Mouse (Mus musculus) granulocyte monocyte progenitor cell, adult 5-6 weeks (primary cell): ENCODE measurements around the gene Specc1l. TPM values are rescaled to one million over a fixed set of nuclear protein-coding genes. Genes with fewer than 3 reads are reported as not detected.
A peak's percentile ranks its signal among the peaks of the same experiment; 100 is the strongest.

ENCODE experiments used
- ATAC-seq: replicated peaks from 2 replicates; pipeline ENCODE4 v1.8.0; 2016; ENCODE audit warnings: mild to moderate bottlenecking, moderate TSS enrichment, inconsistent platforms; ENCODE audit not compliant: poor library complexity, severe bottlenecking
- total RNA-seq, 2 experiments: library from RNA; stranded (forward) in 1 of 2; stranded (reverse) in 1 of 2; fragments of 200-712, 200-1000 nt in 1 of 2; fragments of >200 nt in 1 of 2; fragmentation: Nextera tagmentation in 1 of 2; gene quantifications; 2 replicates each; pipeline ENCODE4 v1.2.3; 2014 to 2017

Specc1l gene
- total RNA-seq, 2 experiments from 2014 or later = 25.4 to 26.3 TPM

- peak; percentile 87 for ATAC-seq
Measured at GRCm38 (mm10) chr10:75222611-75222998, 10.7 kb downstream of the Specc1l start.

GRCm38 (mm10) chr10:75224154-75224553, 12.3 kb downstream of the Specc1l start:
- ATAC-seq = no peak

- no peak for ATAC-seq
Measured at GRCm38 (mm10) chr10:75224630-75225029, 12.8 kb downstream of the Specc1l start.

GRCm38 (mm10) chr10:75227381-75227780, 15.5 kb downstream of the Specc1l start:
- ATAC-seq = no peak

- ATAC-seq = no peak
Measured at GRCm38 (mm10) chr10:75230572-75230971, 18.7 kb downstream of the Specc1l start.

GRCm38 (mm10) chr10:75231876-75232275, 20.0 kb downstream of the Specc1l start:
- ATAC-seq = no peak

GRCm38 (mm10) chr10:75232612-75233155, 20.8 kb downstream of the Specc1l start:
- no peak for ATAC-seq

- no peak for ATAC-seq
Measured at GRCm38 (mm10) chr10:75233489-75233888, 21.6 kb downstream of the Specc1l start.

GRCm38 (mm10) chr10:75235726-75236125, 23.9 kb downstream of the Specc1l start:
- ATAC-seq = no peak

- no peak for ATAC-seq
Measured at GRCm38 (mm10) chr10:75236156-75236555, 24.3 kb downstream of the Specc1l start.

GRCm38 (mm10) chr10:75237166-75237565, 25.3 kb downstream of the Specc1l start:
- ATAC-seq = no peak

- no peak for ATAC-seq
Measured at GRCm38 (mm10) chr10:75240583-75241250, 28.8 kb downstream of the Specc1l start.

- ATAC-seq = no peak
Measured at GRCm38 (mm10) chr10:75245806-75246205, 33.9 kb downstream of the Specc1l start.

GRCm38 (mm10) chr10:75246331-75246730, 34.5 kb downstream of the Specc1l start:
- ATAC-seq = no peak

- no peak for ATAC-seq
Measured at GRCm38 (mm10) chr10:75251011-75251410, 39.1 kb downstream of the Specc1l start.

GRCm38 (mm10) chr10:75252301-75253022, 40.6 kb downstream of the Specc1l start:
- ATAC-seq = no peak

- peak; percentile 73 for ATAC-seq
Measured at GRCm38 (mm10) chr10:75255091-75255490, 43.2 kb downstream of the Specc1l start.

GRCm38 (mm10) chr10:75257401-75257800, 45.5 kb downstream of the Specc1l start:
- ATAC-seq = no peak

GRCm38 (mm10) chr10:75258241-75258640, 46.4 kb downstream of the Specc1l start:
- ATAC-seq = peak; percentile 99

GRCm38 (mm10) chr10:75261268-75261667, 49.4 kb downstream of the Specc1l start:
- ATAC-seq = no peak

- ATAC-seq = no peak; the same call in 1 of the 2 replicates
Measured at GRCm38 (mm10) chr10:75264993-75265555, 53.2 kb downstream of the Specc1l start.
